ENCODE assay signal across 8 mouse cellular contexts in genomic region chr6:7692451-7692850, GRCm38 (mm10). TPM values are rescaled to one million over a fixed set of nuclear protein-coding genes. Genes with fewer than 3 reads are reported as not detected.
DNase-seq lines count a peak whose midpoint lies in the region; ATAC-seq lines count a peak whose summit lies in the region.

No protein-coding gene starts in this region.

- H3K27me3 ChIP-seq in embryonic facial prominence, embryonic 13.5 days, result 0 out of 2 replicates have a peak, but pooled peaks cover 3% of the 10 kb centered on the region

- H3K9ac ChIP-seq in embryonic facial prominence, embryonic 13.5 days, result peak overlapping the region; percentile 81

- whole genome bisulfite sequencing in embryonic facial prominence, embryonic 13.5 days, result under 1% methylated on average over 12 of the region's 12 CpGs

- H3K9me3 ChIP-seq in embryonic facial prominence, embryonic 13.5 days, result no peaks in the 10 kb centered on the region

- peak; percentile 2 for DNase-seq in kidney, adult 18-20 months
- DNase-seq in kidney, adult 8-10 months, result no peak
- peak; percentile 58 for DNase-seq in MN1 (ENCODE audit: low spot score)
- peak; percentile 12 for DNase-seq in induced T-regulatory cell, adult 2 months (ENCODE audit: low read depth)
- peak; percentile 43 for DNase-seq in mesoderm, embryonic 11.5 days (ENCODE audit: low read depth, low spot score)
- no peak for DNase-seq in gastrocnemius, postnatal 4 days (ENCODE audit: low spot score in 2 of 2)
- no peak for DNase-seq in thymus, postnatal 36 days

- no peak for ATAC-seq in embryonic facial prominence, embryonic 13.5 days (ENCODE audit: insufficient number of reproducible peaks, insufficient read depth, low FRiP score, low TSS enrichment, low read depth)

- peaks cover 4% of the 10 kb centered on the region; the same call in 1 of the 2 replicates for H3K4me1 ChIP-seq in embryonic facial prominence, embryonic 13.5 days

- H3K36me3 ChIP-seq in embryonic facial prominence, embryonic 13.5 days, result no peaks in the 10 kb centered on the region

- H3K4me2 ChIP-seq in embryonic facial prominence, embryonic 13.5 days, result peak overlapping the region; percentile 90

- peak overlapping the region; percentile 36; the same call in 1 of the 2 replicates for H3K27ac ChIP-seq in embryonic facial prominence, embryonic 13.5 days

- H3K4me3 ChIP-seq in embryonic facial prominence, embryonic 13.5 days, result peak overlapping the region; percentile 69

RNA-seq across cellular contexts. Expression of gene Asns, which starts 0.6 kb away (rescaled TPM):
- polyA plus RNA-seq in embryonic facial prominence, embryonic 13.5 days (2015; fragmentation: Nextera tagmentation; extraction: Ambion mirVana), result 54.8 and 57.8 TPM in 2 replicates
- 10 to 100 TPM; 13.5 to 19.3 TPM for total RNA-seq in gastrocnemius, postnatal 4 days (2021)

Comparison
In these comparisons a context has a peak if more than half of its experiments do, and no peak if none do; other contexts are left out.
1. DNase-seq: peak in kidney, adult 18-20 months (single experiment), MN1 (single experiment), induced T-regulatory cell, adult 2 months (single experiment) and mesoderm, embryonic 11.5 days (single experiment); none in kidney, adult 8-10 months (0 of 2), gastrocnemius, postnatal 4 days (0 of 2) and thymus, postnatal 36 days (0 of 2).